Comparison of ENCODE assay signal across 10 mouse cellular contexts in genomic region chr4:136423224-136423623, GRCm38 (mm10). TPM values are rescaled to one million over a fixed set of nuclear protein-coding genes. Genes with fewer than 3 reads are reported as not detected.
DNase-seq lines count a peak whose midpoint lies in the region; ATAC-seq and TF ChIP-seq lines count a peak whose summit lies in the region.
"Had no signal": no experiment of that assay in that cellular context is flagged by ENCODE, and none has a peak within 500 bp of the region (broad histone marks: within the 10 kb centered on the region; RNA-seq: fewer than 3 reads in every experiment).

Htr1d (plus strand) TSS chr4:136423524.

- no peak for ATAC-seq in lung, embryonic 15.5 days (ENCODE audit: borderline replicate concordance, extremely low read depth, low FRiP score, low TSS enrichment)
- no peak for ATAC-seq in forebrain, embryonic 14.5 days
- ATAC-seq in limb, embryonic 14.5 days (ENCODE audit: low FRiP score, low read depth): no peak
- ATAC-seq in erythroid progenitor cell, adult 5-6 weeks (replicated peaks; ENCODE audit: low FRiP score, poor library complexity, severe bottlenecking): no peak

- DNase-seq in lung, adult 2 months: no peak
- no peak for DNase-seq in forebrain, embryonic 14.5 days (ENCODE audit: low spot score)
- no peak for DNase-seq in limb, embryonic 14.5 days (ENCODE audit: low spot score)
- no peak for DNase-seq in cerebellum, adult 9-11 months
- DNase-seq in spleen, adult 12 weeks (ENCODE audit: low spot score): no peak
- DNase-seq: layer of hippocampus, adult 9-11 months; right cerebral cortex, postnatal 4 days had no signal

- H3K27ac ChIP-seq in lung, embryonic 15.5 days: no peak within 1 kb of the TSS
- no peak within 1 kb of the TSS for H3K27ac ChIP-seq in forebrain, embryonic 14.5 days (ENCODE audit: low read depth, low read length)
- H3K27ac ChIP-seq in limb, embryonic 14.5 days (replicated peaks; ENCODE audit: low read depth, low read length): no peak within 1 kb of the TSS
- no peak within 1 kb of the TSS for H3K27ac ChIP-seq in small intestine, adult 2 months (ENCODE audit: insufficient read depth, low read depth, low read length)

- H3K36me3 ChIP-seq in lung, embryonic 15.5 days: no peaks in the 10 kb centered on the region
- no peaks in the 10 kb centered on the region for H3K36me3 ChIP-seq in forebrain, embryonic 14.5 days (ENCODE audit: control insufficient read depth, insufficient read depth, low read length)
- H3K36me3 ChIP-seq in limb, embryonic 14.5 days (ENCODE audit: control insufficient read depth, insufficient read depth, low read length): no peaks in the 10 kb centered on the region
- no peaks in the 10 kb centered on the region for H3K36me3 ChIP-seq in small intestine, adult 2 months (ENCODE audit: control insufficient read depth, insufficient read depth, low read length)

- peak within 1 kb of the TSS; percentile 47 for H3K4me3 ChIP-seq in lung, embryonic 15.5 days
- no peak within 1 kb of the TSS for H3K4me3 ChIP-seq in lung, adult 2 months (replicated peaks; ENCODE audit: extremely low read depth, low read depth, low read length)
- peak within 1 kb of the TSS; percentile 39 for H3K4me3 ChIP-seq in forebrain, embryonic 14.5 days (ENCODE audit: low read depth, low read length)
- H3K4me3 ChIP-seq in limb, embryonic 14.5 days (replicated peaks; ENCODE audit: low read length): peak within 1 kb of the TSS; percentile 53
- peak within 1 kb of the TSS; percentile 52 for H3K4me3 ChIP-seq in small intestine, adult 2 months (ENCODE audit: low read depth, low read length)

- H3K4me1 ChIP-seq in lung, embryonic 15.5 days: peaks cover 17% of the 10 kb centered on the region
- H3K4me1 ChIP-seq in lung, adult 2 months (ENCODE audit: control insufficient read depth, insufficient read depth, low read length): peaks cover 3% of the 10 kb centered on the region; the same call in 1 of the 2 replicates
- 0 out of 2 replicates have a peak, but pooled peaks cover 4% of the 10 kb centered on the region for H3K4me1 ChIP-seq in forebrain, embryonic 14.5 days (ENCODE audit: control insufficient read depth, insufficient read depth, low read length)
- peaks cover 7% of the 10 kb centered on the region; the same call in 1 of the 2 replicates for H3K4me1 ChIP-seq in limb, embryonic 14.5 days (ENCODE audit: control insufficient read depth, insufficient read depth, low read length)
- peaks cover 8% of the 10 kb centered on the region; the same call in 1 of the 2 replicates for H3K4me1 ChIP-seq in small intestine, adult 2 months (ENCODE audit: control insufficient read depth, insufficient read depth, insufficient read length, low read length)

- H3K4me2 ChIP-seq in lung, embryonic 15.5 days: peak within 1 kb of the TSS; percentile 96
- peak within 1 kb of the TSS; percentile 82 for H3K4me2 ChIP-seq in forebrain, embryonic 14.5 days (ENCODE audit: low read length)
- H3K4me2 ChIP-seq in limb, embryonic 14.5 days (replicated peaks; ENCODE audit: low read depth, low read length, severe bottlenecking): peak within 1 kb of the TSS; percentile 99

- H3K27me3 ChIP-seq in lung, embryonic 15.5 days: peaks cover 55% of the 10 kb centered on the region
- H3K27me3 ChIP-seq in forebrain, embryonic 14.5 days (replicated peaks; ENCODE audit: control insufficient read depth, insufficient read depth, low read length): peaks cover 20% of the 10 kb centered on the region; the same call in 1 of the 2 replicates
- peaks cover 34% of the 10 kb centered on the region for H3K27me3 ChIP-seq in limb, embryonic 14.5 days (ENCODE audit: control insufficient read depth, insufficient read depth, low read length)
- peaks cover 23% of the 10 kb centered on the region for H3K27me3 ChIP-seq in small intestine, adult 2 months (ENCODE audit: control insufficient read depth, insufficient read depth, low read length)

- H3K9me3 ChIP-seq in lung, embryonic 15.5 days: no peaks in the 10 kb centered on the region
- H3K9me3 ChIP-seq in forebrain, embryonic 14.5 days (replicated peaks; ENCODE audit: control insufficient read depth, low read length): no peaks in the 10 kb centered on the region
- no peaks in the 10 kb centered on the region for H3K9me3 ChIP-seq in limb, embryonic 14.5 days (ENCODE audit: control insufficient read depth, low read length)

- peak within 1 kb of the TSS; percentile 22 for H3K9ac ChIP-seq in lung, embryonic 15.5 days
- H3K9ac ChIP-seq in forebrain, embryonic 14.5 days (ENCODE audit: low read length): peak within 1 kb of the TSS; percentile 58
- H3K9ac ChIP-seq in limb, embryonic 14.5 days (ENCODE audit: low read depth, low read length, severe bottlenecking): peak within 1 kb of the TSS; percentile 64

- no peak for TF ChIP-seq CTCF in lung, adult 2 months (IDR thresholded peaks at IDR 0.05; ENCODE audit: insufficient read depth, low read length)
- no peak for TF ChIP-seq CTCF in small intestine, adult 2 months (IDR thresholded peaks at IDR 0.05; ENCODE audit: extremely low read depth, insufficient read length, insufficient replicate concordance, low read depth, low read length)

- 47% methylated on average over 9 of the region's 9 CpGs for WGBS in lung, embryonic 15.5 days
- WGBS in lung, adult 2 months: 57% methylated on average over 9 of the region's 9 CpGs
- WGBS in forebrain, embryonic 14.5 days: 75% methylated on average over 9 of the region's 9 CpGs
- WGBS in limb, embryonic 14.5 days: 69% methylated on average over 9 of the region's 9 CpGs
- WGBS in small intestine, adult 2 months: 56% methylated on average over 9 of the region's 9 CpGs

- TF ChIP-seq POLR2A in lung, adult 2 months (IDR thresholded peaks at IDR 0.05; ENCODE audit: borderline replicate concordance, extremely low read depth, low read depth, low read length): no peak
- no peak for TF ChIP-seq POLR2A in limb, embryonic 14.5 days (IDR thresholded peaks at IDR 0.05; ENCODE audit: borderline replicate concordance, extremely low read depth, insufficient read depth, insufficient read length)
- TF ChIP-seq POLR2A in small intestine, adult 2 months (IDR thresholded peaks at IDR 0.05; ENCODE audit: low read depth, low read length): no peak

RNA-seq across cellular contexts. Expression of gene Htr1d, which starts in this region (rescaled TPM):
- polyA plus RNA-seq in lung, embryonic 15.5 days (2015; fragmentation: Nextera tagmentation; extraction: Ambion mirVana): not detected in 2 replicates
- 0.10 TPM in 1 of 2 replicates, not detected in the other for polyA plus RNA-seq in lung, adult 2 months (2012; rRNA removed)
- polyA plus RNA-seq in forebrain, embryonic 14.5 days (2014; fragmentation: Nextera tagmentation; extraction: Ambion mirVana): 0.59 and 0.84 TPM in 2 replicates
- polyA plus RNA-seq in limb, embryonic 14.5 days (2012; rRNA removed): 0.23 and 0.63 TPM in 2 replicates
- polyA plus RNA-seq in limb, embryonic 14.5 days (2014; fragmentation: Nextera tagmentation; extraction: Ambion mirVana): 0.25 and 0.44 TPM in 2 replicates
- 0.05 and 0.23 TPM in 2 replicates for polyA plus RNA-seq in small intestine, adult 2 months (2012; rRNA removed)
- total RNA-seq in erythroid progenitor cell, adult 5-6 weeks (2015; ENCODE audit: low replicate concordance): not detected in 2 replicates
- not detected in 2 replicates for total RNA-seq in erythroid progenitor cell, adult 5-6 weeks (2017; ENCODE audit: low replicate concordance)
